Mouse (Mus musculus) heart, postnatal 0 days (tissue): ENCODE measurements around the gene Kcnj12. TPM values are rescaled to one million over a fixed set of nuclear protein-coding genes. Genes with fewer than 3 reads are reported as not detected.

ENCODE experiments used
- ATAC-seq: fragments of 200-750 bp; cut with Nextera tagmentation; 2 replicates; pipeline ENCODE4 v1.8.0; 2017; ENCODE audit warnings: low read depth, moderate number of reproducible peaks, moderate library complexity; ENCODE audit not compliant: insufficient read depth
- DNase-seq: peaks from one replicate; pipeline ENCODE4 v3.0.0-alpha.2; 2016; ENCODE audit warnings: low spot score
- H3K27ac ChIP-seq: fragments of 300-500 bp; sonication (generic); 2 replicates; pipeline ENCODE4 v1.5.1; 2014; ENCODE audit warnings: low read depth, mild to moderate bottlenecking
- H3K27me3 ChIP-seq: fragments of 300-500 bp; sonication (generic); 2 replicates; pipeline ENCODE4 v1.6.1; 2014; ENCODE audit warnings: low read length, mixed read lengths; ENCODE audit not compliant: control insufficient read depth, insufficient read depth
- H3K36me3 ChIP-seq: fragments of 300-500 bp; sonication (generic); replicated peaks from 2 replicates; pipeline ENCODE4 v1.6.1; 2014; ENCODE audit warnings: low read length, mixed read lengths; ENCODE audit not compliant: control insufficient read depth, insufficient read depth
- H3K4me1 ChIP-seq: fragments of 300-500 bp; sonication (generic); 2 replicates; pipeline ENCODE4 v1.6.1; 2014; ENCODE audit warnings: antibody characterized with exemption; ENCODE audit not compliant: control insufficient read depth, insufficient read depth
- H3K4me2 ChIP-seq: fragments of 300-500 bp; sonication (generic); 2 replicates; pipeline ENCODE4 v1.6.1; 2014; ENCODE audit warnings: low read depth, mild to moderate bottlenecking, low read length, moderate library complexity
- H3K4me3 ChIP-seq: fragments of 300-500 bp; sonication (generic); 2 replicates; pipeline ENCODE4 v1.5.1; 2014; ENCODE audit warnings: low read depth, low read length
- H3K9ac ChIP-seq: fragments of 300-500 bp; sonication (generic); replicated peaks from 2 replicates; pipeline ENCODE4 v1.6.1; 2014; ENCODE audit warnings: low read depth, low read length, mixed read lengths
- H3K9me3 ChIP-seq: fragments of 300-500 bp; sonication (generic); replicated peaks from 2 replicates; pipeline ENCODE4 v1.6.1; 2016; ENCODE audit warnings: low read length; ENCODE audit not compliant: control insufficient read depth
- CTCF ChIP-seq: IDR thresholded peaks from 2 replicates; pipeline ENCODE4 v1.5.1; 2016; ENCODE audit warnings: antibody characterized with exemption, control low read depth, low read depth
- EP300 ChIP-seq: IDR thresholded peaks from 2 replicates; pipeline ENCODE4 v1.6.1; 2016; ENCODE audit warnings: antibody characterized with exemption, low read depth
- WGBS: fragments of 180-500 bp; shearing (Covaris S2); extraction: QIAGEN DNeasy Blood & Tissue Kit; methylation state at CpG from one replicate; pipeline ENCODE4 v1.1.7; 2014; 5-methylcytosine and 5-hydroxymethylcytosine counted together
- polyA plus RNA-seq: library from polyadenylated mRNA; unstranded; fragments of >200 nt; fragmentation: Nextera tagmentation; extraction: Ambion mirVana; gene quantifications from 2 replicates; pipeline ENCODE4 v1.2.1, GENCODE M21; 2015
- total RNA-seq: library from RNA; depleted of rRNA; stranded (reverse); fragments of >200 nt; gene quantifications from 2 replicates; pipeline ENCODE4 v1.2.3, GENCODE M21; 2014; ENCODE audit warnings: low replicate concordance

Kcnj12 gene
- total and polyA plus RNA-seq, 2 experiments from 2014 or later = 10.8 to 69.3 TPM

- ATAC-seq (no peak), DNase-seq (no peak)
- H3K4me3 ChIP-seq = no peak overlapping the region
- 0 out of 2 replicates have a peak, but pooled peaks cover 1% of the 10 kb centered on the region for H3K27me3 ChIP-seq
- WGBS = 40% methylated on average over 4 of the region's 4 CpGs
- TF ChIP-seq EP300 = no peak
- no peak for TF ChIP-seq CTCF
- H3K4me1 ChIP-seq = peaks cover 44% of the 10 kb centered on the region
- no peaks in the 10 kb centered on the region for H3K9me3 ChIP-seq
- no peak overlapping the region for H3K27ac ChIP-seq
- no peak overlapping the region for H3K9ac ChIP-seq
- H3K36me3 ChIP-seq = no peaks in the 10 kb centered on the region
- H3K4me2 ChIP-seq = no peak overlapping the region
Observed at GRCm38 (mm10) chr11:61029116-61029740, 6.9 kb downstream of the Kcnj12 start.

GRCm38 (mm10) chr11:61029864-61030595, 7.7 kb downstream of the Kcnj12 start:
- 86% methylated on average over 7 of the region's 7 CpGs for WGBS
- H3K9me3 ChIP-seq = no peaks in the 10 kb centered on the region
- no peaks in the 10 kb centered on the region for H3K36me3 ChIP-seq
- no peaks in the 10 kb centered on the region for H3K27me3 ChIP-seq
- DNase-seq = no peak
- TF ChIP-seq EP300 (no peak), CTCF (no peak)
- peaks cover 36% of the 10 kb centered on the region for H3K4me1 ChIP-seq
- no peak overlapping the region for H3K4me3 ChIP-seq
- H3K9ac ChIP-seq = no peak overlapping the region
- no peak overlapping the region for H3K4me2 ChIP-seq
- H3K27ac ChIP-seq = no peak overlapping the region
- no peak for ATAC-seq

- Histone ChIP-seq H3K36me3 (no peaks in the 10 kb centered on the region), H3K27me3 (no peaks in the 10 kb centered on the region), H3K27ac (no peak overlapping the region), H3K4me2 (no peak overlapping the region), H3K9me3 (no peaks in the 10 kb centered on the region), H3K4me1 (peaks cover 33% of the 10 kb centered on the region), H3K4me3 (no peak overlapping the region), H3K9ac (no peak overlapping the region)
- DNase-seq = no peak
- no peak for ATAC-seq
- WGBS = 93% methylated on average over 7 of the region's 7 CpGs
- no peak for TF ChIP-seq CTCF
- no peak for TF ChIP-seq EP300
Observed at GRCm38 (mm10) chr11:61031137-61031536, 8.8 kb downstream of the Kcnj12 start.

GRCm38 (mm10) chr11:61031658-61032445, 9.5 kb downstream of the Kcnj12 start:
- Histone ChIP-seq H3K9me3 (no peaks in the 10 kb centered on the region), H3K27me3 (no peaks in the 10 kb centered on the region), H3K4me1 (peaks cover 26% of the 10 kb centered on the region), H3K4me3 (no peak overlapping the region), H3K9ac (no peak overlapping the region), H3K36me3 (no peaks in the 10 kb centered on the region), H3K27ac (no peak overlapping the region), H3K4me2 (no peak overlapping the region)
- ATAC-seq (no peak), DNase-seq (no peak)
- TF ChIP-seq EP300 = no peak
- TF ChIP-seq CTCF = no peak
- WGBS = 74% methylated on average over 5 of the region's 5 CpGs

GRCm38 (mm10) chr11:61032481-61032880, 10.1 kb downstream of the Kcnj12 start:
- Histone ChIP-seq H3K4me3 (no peak overlapping the region), H3K4me2 (no peak overlapping the region), H3K27me3 (no peaks in the 10 kb centered on the region), H3K27ac (no peak overlapping the region), H3K9me3 (no peaks in the 10 kb centered on the region), H3K36me3 (no peaks in the 10 kb centered on the region), H3K9ac (no peak overlapping the region), H3K4me1 (peaks cover 20% of the 10 kb centered on the region)
- no peak for ATAC-seq
- DNase-seq = no peak
- no peak for TF ChIP-seq EP300
- no peak for TF ChIP-seq CTCF
- 82% methylated on average over 7 of the region's 7 CpGs for WGBS
